Mouse (Mus musculus) embryonic facial prominence, embryonic 15.5 days (tissue): ENCODE measurements around the gene Gabrr3. TPM values are rescaled to one million over a fixed set of nuclear protein-coding genes. Genes with fewer than 3 reads are reported as not detected.

Experiments used
- ATAC-seq: fragments of 200-750 bp; cut with Nextera tagmentation; 2 replicates; pipeline ENCODE4 v1.8.0; 2017; ENCODE audit warnings: low read depth, moderate TSS enrichment; ENCODE audit not compliant: insufficient number of reproducible peaks, low FRiP score, low TSS enrichment
- H3K27ac ChIP-seq: fragments of 300-500 bp; sonication (generic); replicated peaks from 2 replicates; pipeline ENCODE4 v1.5.1; 2015; ENCODE audit warnings: mild to moderate bottlenecking, inconsistent platforms
- H3K27me3 ChIP-seq: fragments of 300-500 bp; sonication (generic); 2 replicates; pipeline ENCODE4 v1.6.1; 2015; ENCODE audit warnings: inconsistent platforms
- H3K36me3 ChIP-seq: fragments of 300-500 bp; sonication (generic); 2 replicates; pipeline ENCODE4 v1.6.1; 2015; ENCODE audit warnings: mild to moderate bottlenecking, inconsistent platforms
- H3K4me1 ChIP-seq: fragments of 300-500 bp; sonication (generic); 2 replicates; pipeline ENCODE4 v1.6.1; 2015; ENCODE audit warnings: inconsistent platforms
- H3K4me2 ChIP-seq: fragments of 300-500 bp; sonication (generic); replicated peaks from 2 replicates; pipeline ENCODE4 v1.6.1; 2015; ENCODE audit warnings: mild to moderate bottlenecking, inconsistent platforms
- H3K4me3 ChIP-seq: fragments of 300-500 bp; sonication (generic); replicated peaks from 2 replicates; pipeline ENCODE4 v1.5.1; 2015; ENCODE audit warnings: mild to moderate bottlenecking, inconsistent platforms
- H3K9ac ChIP-seq: fragments of 300-500 bp; sonication (generic); 2 replicates; pipeline ENCODE4 v1.6.1; 2015; ENCODE audit warnings: inconsistent platforms
- H3K9me3 ChIP-seq: fragments of 300-500 bp; sonication (generic); replicated peaks from 2 replicates; pipeline ENCODE4 v1.6.1; 2016; ENCODE audit warnings: inconsistent platforms
- WGBS: fragments of 180-500 bp; shearing (Covaris S2); methylation state at CpG from one replicate; pipeline ENCODE4 v1.1.7; 2015; 5-methylcytosine and 5-hydroxymethylcytosine counted together
- polyA plus RNA-seq: library from polyadenylated mRNA; unstranded; fragments of >200 nt; fragmentation: Nextera tagmentation; extraction: Ambion mirVana; gene quantifications from 2 replicates; pipeline ENCODE4 v1.2.1, GENCODE M21; 2015

The Gabrr3 gene
- polyA plus RNA-seq, 1 experiment from 2014 or later = 0.04 TPM

GRCm38 (mm10) chr16:59471637-59472278, 64.6 kb downstream of the Gabrr3 start, which contains the start of gene Riox2:
Gene Riox2, plus strand, starts transcription at chr16:59471775.
- H3K9ac ChIP-seq = peak within 1 kb of the TSS; percentile 54
- H3K36me3 ChIP-seq = peaks cover 13% of the 10 kb centered on the region; the same call in 1 of the 2 replicates
- H3K4me1 ChIP-seq = 0 out of 2 replicates have a peak, but pooled peaks cover 7% of the 10 kb centered on the region
- peak within 1 kb of the TSS; percentile 61 for H3K4me2 ChIP-seq
- peak within 1 kb of the TSS; percentile 77 for H3K4me3 ChIP-seq
- peak; percentile 90 for ATAC-seq
- H3K9me3 ChIP-seq = no peaks in the 10 kb centered on the region
- peak within 1 kb of the TSS; percentile 58; the same call in 1 of the 2 replicates for H3K27ac ChIP-seq
- 2% methylated on average over 56 of the region's 56 CpGs for WGBS
- no peaks in the 10 kb centered on the region for H3K27me3 ChIP-seq

GRCm38 (mm10) chr16:59472546-59472945, 65.4 kb downstream of the Gabrr3 start:
- Histone ChIP-seq H3K36me3 (peaks cover 17% of the 10 kb centered on the region), H3K4me1 (0 out of 2 replicates have a peak, but pooled peaks cover 7% of the 10 kb centered on the region), H3K27me3 (no peaks in the 10 kb centered on the region), H3K9ac (no peak overlapping the region), H3K4me3 (peak overlapping the region; percentile 77), H3K9me3 (no peaks in the 10 kb centered on the region), H3K27ac (no peak overlapping the region), H3K4me2 (peak overlapping the region; percentile 61)
- 49% methylated on average over 6 of the region's 6 CpGs for WGBS
- ATAC-seq = no peak

- Histone ChIP-seq H3K4me2 (no peak overlapping the region), H3K4me1 (0 out of 2 replicates have a peak, but pooled peaks cover 7% of the 10 kb centered on the region), H3K27me3 (no peaks in the 10 kb centered on the region), H3K27ac (no peak overlapping the region), H3K9me3 (no peaks in the 10 kb centered on the region), H3K36me3 (peaks cover 17% of the 10 kb centered on the region), H3K4me3 (no peak overlapping the region), H3K9ac (no peak overlapping the region)
- ATAC-seq = no peak
- WGBS = 18% methylated on average over 1 of the region's 1 CpGs
These were observed 67.7 kb downstream of the Gabrr3 start for GRCm38 (mm10) chr16:59474788-59475187.

GRCm38 (mm10) chr16:59477955-59478354, 70.8 kb downstream of the Gabrr3 start:
- ATAC-seq = no peak
- Histone ChIP-seq H3K27me3 (no peaks in the 10 kb centered on the region), H3K4me2 (no peak overlapping the region), H3K9ac (no peak overlapping the region), H3K4me3 (no peak overlapping the region), H3K9me3 (no peaks in the 10 kb centered on the region), H3K27ac (no peak overlapping the region), H3K36me3 (peaks cover 23% of the 10 kb centered on the region), H3K4me1 (no peaks in the 10 kb centered on the region)
- WGBS = 79% methylated on average over 3 of the region's 3 CpGs

DNA sequence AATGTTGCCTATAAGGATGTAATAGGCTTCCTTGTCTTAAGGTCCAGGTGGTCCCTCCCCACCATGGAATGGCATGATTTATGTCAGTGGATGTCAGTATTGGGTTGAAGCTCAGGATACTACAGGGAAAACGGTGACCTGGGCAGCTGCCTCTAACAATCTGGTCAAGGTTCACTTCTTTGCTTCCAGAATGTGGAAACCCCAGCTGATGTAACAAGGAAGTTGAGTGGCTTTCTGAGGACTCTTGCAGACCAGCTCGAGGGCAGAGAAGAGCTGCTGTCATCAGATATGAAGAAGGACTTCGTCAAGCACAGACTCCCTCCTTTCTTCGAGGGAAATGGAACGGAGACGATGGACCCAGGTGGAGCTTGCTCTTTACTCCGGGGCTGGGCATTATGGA, 80.1 kb downstream of the Gabrr3 start:
- H3K4me2 ChIP-seq = no peak overlapping the region
- no peak overlapping the region for H3K9ac ChIP-seq
- peaks cover 71% of the 10 kb centered on the region for H3K36me3 ChIP-seq
- H3K4me3 ChIP-seq = no peak overlapping the region
- WGBS = 80% methylated on average over 7 of the region's 7 CpGs
- H3K27me3 ChIP-seq = no peaks in the 10 kb centered on the region
- no peak overlapping the region for H3K27ac ChIP-seq
- ATAC-seq = no peak
- no peaks in the 10 kb centered on the region for H3K4me1 ChIP-seq
- H3K9me3 ChIP-seq = no peaks in the 10 kb centered on the region

GRCm38 (mm10) chr16:59487975-59488548, 80.9 kb downstream of the Gabrr3 start:
- no peak for ATAC-seq
- no peaks in the 10 kb centered on the region for H3K4me1 ChIP-seq

DNA sequence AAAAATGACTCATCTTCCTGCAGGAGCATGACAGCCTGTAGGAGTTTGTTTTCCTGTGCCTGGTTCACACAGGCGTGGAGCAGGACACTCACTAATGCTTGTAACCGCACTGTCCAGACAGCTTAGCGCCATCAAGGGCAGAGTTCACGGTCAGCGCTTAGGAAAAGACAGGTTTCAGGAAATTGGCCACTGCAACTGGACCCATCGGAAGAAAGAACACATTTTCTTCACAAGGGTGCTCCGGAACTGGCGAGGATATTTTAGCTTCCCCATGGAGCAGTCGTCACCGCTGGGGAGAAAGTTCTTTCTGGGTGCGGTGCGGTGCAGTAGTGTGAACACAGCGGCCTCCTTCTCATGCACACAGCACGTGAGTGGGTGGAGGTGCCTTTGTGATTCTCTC, 86.1 kb downstream of the Gabrr3 start:
- Histone ChIP-seq H3K27me3 (no peaks in the 10 kb centered on the region), H3K4me3 (no peak overlapping the region), H3K9me3 (no peaks in the 10 kb centered on the region), H3K4me2 (no peak overlapping the region), H3K4me1 (no peaks in the 10 kb centered on the region), H3K36me3 (peaks cover 56% of the 10 kb centered on the region), H3K9ac (no peak overlapping the region), H3K27ac (no peak overlapping the region)
- 86% methylated on average over 14 of the region's 14 CpGs for WGBS
- no peak for ATAC-seq

More at GRCm38 (mm10) chr16:59487975-59488548, 80.9 kb downstream of the Gabrr3 start:
- Histone ChIP-seq H3K4me2 (no peak overlapping the region), H3K9me3 (no peaks in the 10 kb centered on the region), H3K27ac (no peak overlapping the region), H3K27me3 (no peaks in the 10 kb centered on the region), H3K4me3 (no peak overlapping the region), H3K9ac (no peak overlapping the region), H3K36me3 (peaks cover 73% of the 10 kb centered on the region)
- WGBS = 78% methylated on average over 9 of the region's 9 CpGs

- no peak overlapping the region for H3K4me3 ChIP-seq
- no peaks in the 10 kb centered on the region for H3K4me1 ChIP-seq
- H3K9me3 ChIP-seq = no peaks in the 10 kb centered on the region
- no peaks in the 10 kb centered on the region for H3K27me3 ChIP-seq
- peaks cover 29% of the 10 kb centered on the region for H3K36me3 ChIP-seq
- H3K4me2 ChIP-seq = no peak overlapping the region
- 91% methylated on average over 1 of the region's 1 CpGs for WGBS
- no peak for ATAC-seq
- no peak overlapping the region for H3K27ac ChIP-seq
- H3K9ac ChIP-seq = no peak overlapping the region
These were observed 90.8 kb downstream of the Gabrr3 start for GRCm38 (mm10) chr16:59497947-59498346.

DNA sequence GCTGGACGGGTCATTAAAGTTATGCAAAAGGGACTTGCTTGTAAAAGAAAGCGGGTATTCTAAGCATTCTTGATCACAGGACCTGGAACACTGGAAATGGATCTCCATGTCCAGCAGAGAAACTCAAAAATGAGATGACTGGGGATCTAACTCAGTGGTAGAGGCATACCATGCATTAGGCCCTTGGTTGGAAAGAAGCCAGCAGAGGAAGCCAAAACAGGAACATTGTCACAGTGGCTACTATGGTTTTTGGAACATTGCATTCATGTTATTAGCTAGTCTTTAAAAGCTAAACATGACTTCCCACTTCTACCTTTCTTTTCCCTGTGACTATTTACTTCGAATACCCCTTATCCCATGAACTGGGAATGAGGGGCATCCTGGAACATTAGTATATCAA, 92.0 kb downstream of the Gabrr3 start:
- H3K36me3 ChIP-seq = peaks cover 21% of the 10 kb centered on the region
- H3K4me2 ChIP-seq = no peak overlapping the region
- no peak overlapping the region for H3K27ac ChIP-seq
- no peak overlapping the region for H3K9ac ChIP-seq
- no peaks in the 10 kb centered on the region for H3K4me1 ChIP-seq
- no peaks in the 10 kb centered on the region for H3K27me3 ChIP-seq
- H3K4me3 ChIP-seq = no peak overlapping the region
- no peak for ATAC-seq
- WGBS = 91% methylated on average over 3 of the region's 3 CpGs
- H3K9me3 ChIP-seq = no peaks in the 10 kb centered on the region

DNA sequence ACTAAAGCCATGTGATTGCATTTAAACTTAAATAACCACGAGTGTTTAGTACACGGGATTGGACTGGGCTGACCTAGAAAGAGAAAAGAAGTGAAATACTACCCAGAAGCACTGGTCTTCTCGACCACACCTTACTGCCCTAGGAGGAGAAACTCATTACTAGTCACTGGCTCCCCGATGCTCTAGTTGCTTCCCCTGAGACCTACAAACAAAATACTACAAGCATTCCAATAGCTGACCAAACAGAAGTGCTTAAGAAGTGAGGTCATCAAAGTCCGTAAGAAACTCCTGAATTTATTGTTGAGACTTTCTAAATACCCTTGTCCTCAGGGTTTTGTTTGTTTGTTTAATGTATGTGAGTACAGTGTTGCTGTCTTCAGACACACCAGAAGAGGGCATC, 102.7 kb downstream of the Gabrr3 start:
- 86% methylated on average over 5 of the region's 5 CpGs for WGBS
- ATAC-seq = no peak

More for the DNA sequence above, 102.7 kb downstream of the Gabrr3 start:
- H3K27me3 ChIP-seq = no peaks in the 10 kb centered on the region
- no peaks in the 10 kb centered on the region for H3K4me1 ChIP-seq
- H3K4me3 ChIP-seq = no peak overlapping the region
- H3K36me3 ChIP-seq = peaks cover 31% of the 10 kb centered on the region
- no peak overlapping the region for H3K27ac ChIP-seq
- H3K9me3 ChIP-seq = no peaks in the 10 kb centered on the region
- H3K9ac ChIP-seq = no peak overlapping the region
- no peak overlapping the region for H3K4me2 ChIP-seq
